Mouse (Mus musculus) embryo, embryonic 10.5 days (tissue): ENCODE measurements around the gene Ppm1h.
A peak's percentile ranks its signal among the peaks of the same experiment; 100 is the strongest.

Experiments used
- DNase-seq: peaks from one replicate; pipeline ENCODE4 v3.0.0-alpha.2; 2015; ENCODE audit warnings: low spot score

The Ppm1h gene

DNA sequence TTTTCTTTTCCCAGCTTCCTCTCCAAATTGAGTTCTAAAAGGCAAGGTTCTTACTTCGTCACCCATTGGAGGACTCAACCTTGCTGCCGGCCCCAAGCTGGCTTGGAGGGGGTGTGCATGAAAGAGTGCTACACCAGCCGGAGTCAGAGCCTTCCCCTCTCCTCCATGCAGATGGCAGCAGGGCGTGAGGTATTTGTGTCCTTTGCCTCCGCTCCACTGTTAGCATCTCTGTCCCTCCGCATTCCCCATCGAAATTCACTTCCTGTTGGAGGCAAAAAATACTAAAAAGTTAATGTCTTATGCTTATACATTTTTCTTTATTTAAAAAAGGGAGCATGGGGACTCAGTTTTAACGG, 181.1 kb downstream of the Ppm1h start:
- DNase-seq = no peak

DNA sequence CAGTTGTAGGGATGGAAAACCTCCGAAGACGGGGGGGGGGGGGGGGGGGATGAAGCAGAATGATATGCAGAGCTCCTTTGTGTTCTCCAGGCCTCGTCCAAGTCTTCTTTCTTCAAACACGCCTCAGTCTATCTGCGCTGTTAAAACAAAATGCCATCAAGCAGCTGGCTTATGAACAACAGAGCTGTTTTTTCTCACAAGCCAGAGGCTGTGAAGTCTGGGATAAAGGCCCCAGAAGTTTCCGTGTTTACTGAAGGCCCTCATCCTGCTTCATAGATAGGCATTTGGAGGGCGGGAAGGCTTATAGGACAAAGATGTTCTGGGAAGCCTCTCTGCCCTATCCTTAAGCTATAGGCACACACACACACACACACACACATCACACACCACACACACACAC, 181.5 kb downstream of the Ppm1h start:
- no peak for DNase-seq

DNA sequence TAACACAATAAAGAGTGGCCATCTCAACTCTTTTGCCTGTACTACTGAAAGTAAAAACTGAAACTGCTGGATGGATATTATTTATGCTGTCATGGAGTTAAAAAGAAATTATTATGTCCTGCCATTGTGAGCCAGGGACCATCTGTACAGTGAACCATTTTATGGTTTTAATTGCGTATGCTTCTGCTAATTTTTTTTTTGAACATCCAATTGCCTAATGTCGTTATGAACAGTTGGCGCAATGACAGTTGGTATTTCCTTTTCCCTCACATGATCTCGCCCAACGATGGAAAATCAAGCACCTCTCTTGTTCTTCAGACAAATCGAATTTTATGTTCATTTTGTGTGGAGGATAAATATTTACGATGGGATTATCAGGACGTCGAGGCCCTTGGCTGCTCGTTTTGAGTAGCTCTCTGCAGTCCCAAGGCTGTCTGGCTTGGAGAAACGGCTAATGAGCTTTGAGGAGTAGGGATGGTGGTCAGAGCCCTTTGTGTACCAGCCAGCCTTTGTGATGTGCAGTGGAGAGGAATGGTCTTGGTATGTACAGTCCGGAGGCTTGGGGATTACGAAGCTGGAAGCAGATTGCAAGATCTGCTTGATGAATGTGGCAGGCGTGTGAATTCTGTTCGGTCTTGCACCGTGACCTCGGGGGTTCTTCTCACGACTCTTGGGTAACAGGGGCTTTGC, 183.3 kb downstream of the Ppm1h start:
- no peak for DNase-seq

GRCm38 (mm10) chr10:122862386-122863023, 183.9 kb downstream of the Ppm1h start:
- DNase-seq = no peak

DNA sequence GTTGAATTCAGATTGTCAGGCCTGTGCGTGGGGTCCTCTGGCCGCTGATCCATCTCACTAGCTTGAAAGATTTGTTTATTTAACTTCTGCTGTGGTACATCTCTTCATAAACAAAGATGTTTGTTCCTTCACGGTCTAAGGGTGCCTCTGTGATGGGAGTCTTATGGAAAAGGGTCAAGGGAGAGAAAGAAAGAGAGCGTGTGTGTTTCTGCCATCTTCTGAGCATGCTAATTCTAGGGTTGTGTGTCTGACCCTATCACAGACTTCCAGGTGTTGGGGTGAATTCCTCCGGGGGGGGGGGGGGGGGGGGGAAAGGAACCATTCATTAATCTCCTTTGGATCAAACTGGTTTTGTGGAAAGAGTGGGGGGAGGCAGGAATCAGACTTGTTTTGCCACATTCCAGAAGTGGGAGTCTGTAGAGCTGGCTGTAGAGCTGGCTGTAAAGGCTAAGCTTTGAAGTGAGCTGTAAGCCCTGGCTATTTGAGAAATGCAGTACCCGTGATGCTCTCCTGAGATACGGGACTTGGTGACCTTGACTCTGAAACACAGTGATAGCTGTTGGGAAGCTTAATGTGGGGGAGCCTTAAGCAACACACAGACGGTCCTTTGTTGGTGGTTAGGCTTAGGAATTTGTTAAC, 191.4 kb downstream of the Ppm1h start:
- DNase-seq = no peak

DNA sequence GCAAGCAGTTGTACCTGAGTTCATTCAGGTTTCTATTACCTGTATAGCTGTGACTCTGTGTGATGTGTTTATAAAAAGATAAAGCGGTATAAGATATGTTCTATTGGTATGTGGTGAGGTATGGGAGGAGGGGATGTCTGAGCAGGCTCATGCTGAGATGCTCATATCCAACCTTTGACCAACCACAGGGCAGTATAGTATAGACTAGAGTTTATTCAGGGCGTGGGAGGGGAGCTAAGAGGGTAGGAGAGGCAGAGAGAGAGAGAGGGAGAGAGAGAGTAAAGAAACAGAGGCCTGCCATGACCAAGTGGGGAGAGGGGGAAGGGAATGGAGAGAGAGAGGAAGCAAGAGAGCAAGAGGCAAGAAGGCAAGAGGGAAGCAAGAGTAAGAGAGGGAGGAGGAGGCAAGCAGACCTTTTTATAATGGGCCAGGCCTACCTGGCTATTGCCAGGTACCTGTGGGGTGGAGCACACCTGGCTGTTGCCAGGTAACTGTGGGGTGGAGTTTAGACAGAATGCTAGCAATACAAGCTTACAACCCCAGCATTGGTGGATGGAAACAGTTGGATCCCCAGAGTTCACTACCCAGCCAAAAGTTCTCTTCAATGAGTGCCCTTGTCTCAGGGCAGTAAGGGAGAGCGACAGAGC, 192.4 kb downstream of the Ppm1h start:
- DNase-seq = no peak

DNA sequence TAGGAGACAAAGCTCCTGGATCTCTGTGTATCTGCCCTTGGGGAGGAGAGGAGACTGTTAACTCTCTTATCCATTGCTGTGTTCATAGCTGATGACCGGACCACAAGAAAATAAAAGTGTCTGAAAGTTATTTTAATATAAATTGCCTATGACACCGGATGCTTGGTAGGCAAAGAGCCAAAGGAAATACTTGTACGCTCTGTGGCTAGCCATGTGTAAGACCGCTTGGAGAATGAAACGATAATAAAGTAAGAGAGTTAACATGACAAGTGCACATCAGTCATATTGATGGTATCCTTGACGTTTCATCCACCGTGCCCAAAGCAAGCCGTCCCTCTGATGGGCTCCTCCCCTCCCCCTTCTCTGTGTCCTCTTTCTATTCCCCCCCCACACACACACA, 194.2 kb downstream of the Ppm1h start:
- no peak for DNase-seq

DNA sequence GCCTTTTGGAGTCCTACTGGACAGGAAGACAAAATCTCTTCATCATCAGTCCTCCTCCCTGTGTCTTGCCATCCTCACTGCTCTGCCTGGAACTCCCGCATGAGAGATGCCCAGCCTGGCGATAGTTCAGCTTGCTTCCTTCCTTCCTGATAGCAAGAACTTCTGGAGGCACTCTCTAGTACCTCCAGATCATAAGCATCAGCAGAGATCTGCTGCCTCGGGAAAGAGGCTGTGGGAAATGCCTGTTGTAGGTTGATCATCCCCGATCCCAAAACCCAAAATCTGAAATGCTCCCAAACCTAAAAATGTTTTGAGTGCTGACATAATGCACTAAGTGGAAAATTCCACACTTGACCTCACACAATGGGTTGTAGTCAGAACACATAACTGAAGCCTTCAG, 198.4 kb downstream of the Ppm1h start:
- no peak for DNase-seq

GRCm38 (mm10) chr10:122877436-122877835, 198.9 kb downstream of the Ppm1h start:
- DNase-seq = no peak

GRCm38 (mm10) chr10:122881456-122881855, 202.9 kb downstream of the Ppm1h start:
- no peak for DNase-seq

- no peak for DNase-seq
Measured at GRCm38 (mm10) chr10:122882614-122883013, 204.1 kb downstream of the Ppm1h start.

GRCm38 (mm10) chr10:122883823-122884743, 205.5 kb downstream of the Ppm1h start:
- DNase-seq = peak; percentile 83

- no peak for DNase-seq
Measured at GRCm38 (mm10) chr10:122885301-122885700, 206.7 kb downstream of the Ppm1h start.

- peak; percentile 84 for DNase-seq
Measured at GRCm38 (mm10) chr10:122886055-122886915, 207.7 kb downstream of the Ppm1h start.

GRCm38 (mm10) chr10:122886916-122887527, 208.5 kb downstream of the Ppm1h start:
- DNase-seq = no peak

GRCm38 (mm10) chr10:122887528-122888183, 209.1 kb downstream of the Ppm1h start:
- peak; percentile 72 for DNase-seq

DNA sequence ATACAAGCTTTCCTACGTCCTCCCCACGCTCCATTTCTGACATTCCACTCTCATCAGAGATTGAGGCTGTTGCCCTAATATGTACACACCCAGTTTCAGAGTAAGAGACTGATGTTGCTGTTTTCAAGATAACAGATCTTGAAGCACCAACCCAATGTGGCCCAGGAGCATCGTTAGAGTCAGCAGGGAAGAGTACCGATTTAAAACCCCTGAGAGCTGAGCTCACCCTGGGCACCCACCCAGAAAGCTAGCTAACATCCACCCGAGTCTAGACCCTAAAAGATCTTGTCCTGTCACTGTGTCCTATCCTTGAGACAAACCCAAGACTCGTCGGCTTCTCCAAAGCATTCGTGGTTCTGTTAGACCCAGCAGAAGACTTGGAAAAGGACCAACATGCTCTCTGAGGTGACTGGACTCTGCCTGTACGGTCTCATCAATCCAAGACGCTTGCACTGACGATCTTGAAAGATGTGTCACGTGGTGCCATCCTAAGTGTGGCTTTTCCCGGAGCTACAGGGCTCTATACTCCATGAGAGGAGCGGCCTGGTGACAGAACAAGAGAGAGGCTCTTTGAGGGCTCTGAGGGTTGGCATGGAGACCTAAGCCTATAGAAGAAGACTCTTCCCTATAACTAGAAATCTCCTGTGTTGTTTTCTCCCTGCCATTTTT, 212.3 kb downstream of the Ppm1h start:
- no peak for DNase-seq

DNA sequence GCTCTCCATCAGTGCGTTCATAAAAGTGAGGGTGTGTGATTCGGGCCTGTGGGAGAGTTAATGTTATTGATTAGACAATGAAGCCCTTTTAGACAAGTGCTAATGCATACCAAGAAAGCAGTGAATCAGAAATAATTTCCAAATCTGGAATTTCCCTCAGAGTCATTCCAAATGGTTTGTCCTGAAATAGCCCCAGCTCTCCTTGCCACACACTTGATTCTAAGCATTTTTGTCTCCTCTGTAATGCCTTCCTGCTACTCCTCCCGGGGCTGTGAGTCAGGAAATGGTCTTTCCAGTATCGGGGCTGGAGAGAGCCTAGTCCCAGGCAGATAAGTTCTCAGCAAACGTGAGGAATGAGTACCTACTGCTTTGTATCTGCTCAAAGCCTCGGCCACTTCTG, 212.9 kb downstream of the Ppm1h start:
- DNase-seq = no peak

- DNase-seq = no peak
Measured at GRCm38 (mm10) chr10:122894555-122895069, 216.1 kb downstream of the Ppm1h start.
